Mouse (Mus musculus) ES-Bruce4 (cell line): Measurements from ENCODE around the gene Mrnip.

Experiments used
- CTCF ChIP-seq: IDR thresholded peaks from one replicate; pipeline ENCODE4 v1.8.1; 2011; ENCODE audit warnings: low read depth, low read length
- POLR2A ChIP-seq: IDR thresholded peaks from one replicate; pipeline ENCODE4 v1.8.1; 2011; ENCODE audit warnings: low read length; ENCODE audit not compliant: insufficient read depth

DNA sequence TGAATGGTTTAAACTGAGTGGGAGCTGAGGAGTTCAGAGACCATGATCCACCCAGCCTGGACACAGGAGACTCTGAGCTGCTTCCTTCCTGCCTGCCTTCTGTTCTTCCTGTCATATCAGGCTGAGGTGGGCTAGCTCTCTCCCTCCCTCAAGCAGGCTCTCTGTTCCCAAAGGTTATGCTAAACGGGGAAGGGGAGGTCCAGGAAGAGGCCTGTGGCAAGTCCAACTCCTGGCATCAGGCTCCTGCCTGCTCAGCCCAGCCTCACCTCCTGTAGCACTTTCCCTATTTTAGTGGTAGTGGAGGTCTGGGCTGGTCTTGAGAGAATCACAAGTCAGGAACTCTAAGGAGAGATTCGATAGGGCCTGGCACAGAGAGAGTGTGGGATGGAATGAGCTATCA, 52.2 kb downstream of the Mrnip start:
- TF ChIP-seq CTCF (no peak), POLR2A (no peak)
